Mouse (Mus musculus): ENCODE data around the gene Igfals.

DNA sequence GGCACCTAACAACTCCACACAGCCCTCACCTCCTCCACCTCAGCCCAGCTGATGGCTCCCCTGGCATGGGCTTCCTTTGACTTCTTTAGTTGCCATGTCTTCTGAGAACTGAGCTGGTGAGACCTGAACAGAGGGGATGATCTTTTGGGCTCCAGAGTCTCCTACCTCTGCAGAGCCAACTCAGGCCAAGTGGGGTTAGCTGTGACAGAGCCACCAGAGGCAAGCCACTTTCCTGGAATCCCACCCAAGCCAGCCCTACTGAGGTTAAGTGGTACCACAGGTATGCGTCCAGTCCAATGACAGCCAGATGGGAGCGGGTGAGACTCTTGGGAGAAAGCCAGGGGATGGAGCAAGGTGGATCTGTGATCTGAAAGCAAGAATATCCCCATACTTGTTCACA is 27.5 kb downstream of the Igfals start:
- TF ChIP-seq GATA1 (IDR thresholded peaks at IDR 0.05; ENCODE audit: low read length) (no peak), TAL1 (IDR thresholded peaks at IDR 0.05; ENCODE audit: low read length) (no peak)
